Mouse (Mus musculus) kidney, embryonic 15.5 days (tissue): ENCODE data around the gene 1700025G04Rik. TPM values are rescaled to one million over a fixed set of nuclear protein-coding genes. Genes with fewer than 3 reads are reported as not detected.
A peak's percentile ranks its signal among the peaks of the same experiment; 100 is the strongest.

Experiments used
- ATAC-seq: fragments of 200-750 bp; cut with Nextera tagmentation; replicated peaks from 2 replicates; pipeline ENCODE4 v1.8.0; 2017; ENCODE audit warnings: moderate TSS enrichment; ENCODE audit not compliant: low FRiP score
- H3K27ac ChIP-seq: fragments of 300-500 bp; sonication (generic); 2 replicates; pipeline ENCODE4 v1.5.1; 2015; ENCODE audit warnings: mild to moderate bottlenecking, inconsistent platforms
- H3K27me3 ChIP-seq: fragments of 300-500 bp; sonication (generic); 2 replicates; pipeline ENCODE4 v1.6.1; 2015; ENCODE audit warnings: inconsistent platforms
- H3K36me3 ChIP-seq: fragments of 300-500 bp; sonication (generic); 2 replicates; pipeline ENCODE4 v1.6.1; 2015; ENCODE audit warnings: inconsistent platforms
- H3K4me1 ChIP-seq: fragments of 300-500 bp; sonication (generic); 2 replicates; pipeline ENCODE4 v1.6.1; 2015; ENCODE audit warnings: inconsistent platforms
- H3K4me2 ChIP-seq: fragments of 300-500 bp; sonication (generic); 2 replicates; pipeline ENCODE4 v1.6.1; 2015; ENCODE audit warnings: moderate library complexity, mild to moderate bottlenecking, inconsistent platforms
- H3K4me3 ChIP-seq: fragments of 300-500 bp; sonication (generic); replicated peaks from 2 replicates; pipeline ENCODE4 v1.5.1; 2015; ENCODE audit warnings: mild to moderate bottlenecking, inconsistent platforms
- H3K9ac ChIP-seq: fragments of 300-500 bp; sonication (generic); 2 replicates; pipeline ENCODE4 v1.6.1; 2015; ENCODE audit warnings: mild to moderate bottlenecking, inconsistent platforms
- H3K9me3 ChIP-seq: fragments of 300-500 bp; sonication (generic); replicated peaks from 2 replicates; pipeline ENCODE4 v1.6.1; 2016; ENCODE audit warnings: inconsistent platforms
- WGBS: fragments of 180-500 bp; shearing (Covaris S2); methylation state at CpG from one replicate; pipeline ENCODE4 v1.1.7; 2015; ENCODE audit warnings: mixed read lengths; 5-methylcytosine and 5-hydroxymethylcytosine counted together
- polyA plus RNA-seq: library from polyadenylated mRNA; unstranded; fragments of >200 nt; fragmentation: Nextera tagmentation; extraction: Ambion mirVana; gene quantifications from 2 replicates; pipeline ENCODE4 v1.2.1, GENCODE M21; 2015

The 1700025G04Rik gene
- polyA plus RNA-seq, 1 experiment from 2014 or later = 17.2 TPM

GRCm38 (mm10) chr1:152025308-152025707 is 64.6 kb downstream of the 1700025G04Rik start:
- Histone ChIP-seq H3K9me3 (no peaks in the 10 kb centered on the region), H3K9ac (no peak overlapping the region), H3K4me1 (0 out of 2 replicates have a peak, but pooled peaks cover 4% of the 10 kb centered on the region), H3K27me3 (no peaks in the 10 kb centered on the region), H3K4me2 (no peak overlapping the region), H3K27ac (no peak overlapping the region), H3K4me3 (no peak overlapping the region), H3K36me3 (no peaks in the 10 kb centered on the region)
- no peak for ATAC-seq
- 87% methylated on average over 4 of the region's 4 CpGs for WGBS

- ATAC-seq = peak; percentile 49; the same call in 1 of the 2 replicates
- Histone ChIP-seq H3K9me3 (no peaks in the 10 kb centered on the region), H3K4me2 (no peak overlapping the region), H3K27ac (no peak overlapping the region), H3K27me3 (no peaks in the 10 kb centered on the region), H3K9ac (no peak overlapping the region), H3K4me3 (no peak overlapping the region), H3K36me3 (no peaks in the 10 kb centered on the region), H3K4me1 (peaks cover 9% of the 10 kb centered on the region)
- 62% methylated on average over 18 of the region's 18 CpGs for WGBS
These were observed 65.7 kb downstream of the 1700025G04Rik start for GRCm38 (mm10) chr1:152024019-152024787.

GRCm38 (mm10) chr1:152020812-152021211 is 69.1 kb downstream of the 1700025G04Rik start:
- Histone ChIP-seq H3K27me3 (no peaks in the 10 kb centered on the region), H3K4me2 (no peak overlapping the region), H3K36me3 (no peaks in the 10 kb centered on the region), H3K27ac (no peak overlapping the region), H3K4me1 (peaks cover 11% of the 10 kb centered on the region), H3K9ac (no peak overlapping the region), H3K4me3 (no peak overlapping the region), H3K9me3 (no peaks in the 10 kb centered on the region)
- ATAC-seq = no peak
- 87% methylated on average over 6 of the region's 6 CpGs for WGBS

GRCm38 (mm10) chr1:152020070-152020469 is 69.9 kb downstream of the 1700025G04Rik start:
- H3K4me1 ChIP-seq = peaks cover 11% of the 10 kb centered on the region

GRCm38 (mm10) chr1:152019196-152019595 is 70.7 kb downstream of the 1700025G04Rik start:
- WGBS = 6% methylated on average over 5 of the region's 5 CpGs
- Histone ChIP-seq H3K36me3 (no peaks in the 10 kb centered on the region), H3K9me3 (no peaks in the 10 kb centered on the region), H3K9ac (no peak overlapping the region), H3K4me2 (no peak overlapping the region), H3K4me3 (no peak overlapping the region), H3K4me1 (peaks cover 9% of the 10 kb centered on the region), H3K27me3 (no peaks in the 10 kb centered on the region), H3K27ac (0 out of 2 replicates have a peak overlapping the region, but pooled peaks have one; percentile 18)
- peak; percentile 86 for ATAC-seq

More at GRCm38 (mm10) chr1:152020070-152020469, 69.9 kb downstream of the 1700025G04Rik start:
- no peaks in the 10 kb centered on the region for H3K9me3 ChIP-seq
- no peaks in the 10 kb centered on the region for H3K27me3 ChIP-seq
- H3K36me3 ChIP-seq = no peaks in the 10 kb centered on the region
- no peak overlapping the region for H3K27ac ChIP-seq
- no peak overlapping the region for H3K4me3 ChIP-seq
- H3K9ac ChIP-seq = no peak overlapping the region
- WGBS = 88% methylated on average over 5 of the region's 5 CpGs
- no peak for ATAC-seq
- no peak overlapping the region for H3K4me2 ChIP-seq

GRCm38 (mm10) chr1:152018322-152018721 is 71.6 kb downstream of the 1700025G04Rik start:
- H3K9me3 ChIP-seq = no peaks in the 10 kb centered on the region
- 62% methylated on average over 3 of the region's 3 CpGs for WGBS

GRCm38 (mm10) chr1:152016663-152017062 is 73.3 kb downstream of the 1700025G04Rik start:
- 88% methylated on average over 3 of the region's 3 CpGs for WGBS
- Histone ChIP-seq H3K9ac (no peak overlapping the region), H3K9me3 (no peaks in the 10 kb centered on the region), H3K4me2 (no peak overlapping the region), H3K36me3 (no peaks in the 10 kb centered on the region), H3K27ac (no peak overlapping the region), H3K4me3 (no peak overlapping the region), H3K4me1 (peaks cover 7% of the 10 kb centered on the region), H3K27me3 (no peaks in the 10 kb centered on the region)
- no peak for ATAC-seq

More at GRCm38 (mm10) chr1:152018322-152018721, 71.6 kb downstream of the 1700025G04Rik start:
- Histone ChIP-seq H3K27ac (no peak overlapping the region), H3K4me1 (peaks cover 7% of the 10 kb centered on the region), H3K4me2 (no peak overlapping the region), H3K36me3 (no peaks in the 10 kb centered on the region), H3K9ac (no peak overlapping the region), H3K27me3 (no peaks in the 10 kb centered on the region), H3K4me3 (no peak overlapping the region)
- no peak for ATAC-seq

- peaks cover 7% of the 10 kb centered on the region for H3K4me1 ChIP-seq
- 81% methylated on average over 7 of the region's 7 CpGs for WGBS
- no peak overlapping the region for H3K9ac ChIP-seq
- H3K4me2 ChIP-seq = no peak overlapping the region
- no peak for ATAC-seq
- H3K27me3 ChIP-seq = no peaks in the 10 kb centered on the region
- H3K9me3 ChIP-seq = no peaks in the 10 kb centered on the region
- H3K27ac ChIP-seq = no peak overlapping the region
- H3K36me3 ChIP-seq = no peaks in the 10 kb centered on the region
- no peak overlapping the region for H3K4me3 ChIP-seq
These were observed 74.3 kb downstream of the 1700025G04Rik start for GRCm38 (mm10) chr1:152015555-152016125.

- H3K27me3 ChIP-seq = no peaks in the 10 kb centered on the region
- ATAC-seq = no peak
- H3K9me3 ChIP-seq = no peaks in the 10 kb centered on the region
- no peak overlapping the region for H3K4me2 ChIP-seq
- no peak overlapping the region for H3K4me3 ChIP-seq
- no peak overlapping the region for H3K27ac ChIP-seq
- H3K36me3 ChIP-seq = no peaks in the 10 kb centered on the region
- 95% methylated on average over 5 of the region's 5 CpGs for WGBS
- H3K4me1 ChIP-seq = no peaks in the 10 kb centered on the region
- no peak overlapping the region for H3K9ac ChIP-seq
These were observed 78.2 kb downstream of the 1700025G04Rik start for GRCm38 (mm10) chr1:152011741-152012140.

GRCm38 (mm10) chr1:152010251-152010980 is 79.5 kb downstream of the 1700025G04Rik start:
- Histone ChIP-seq H3K27ac (no peak overlapping the region), H3K9me3 (no peaks in the 10 kb centered on the region), H3K36me3 (peaks cover 9% of the 10 kb centered on the region; the same call in 1 of the 2 replicates), H3K4me2 (no peak overlapping the region), H3K4me3 (no peak overlapping the region), H3K9ac (no peak overlapping the region), H3K27me3 (no peaks in the 10 kb centered on the region), H3K4me1 (no peaks in the 10 kb centered on the region)
- no peak for ATAC-seq
- 70% methylated on average over 13 of the region's 13 CpGs for WGBS

GRCm38 (mm10) chr1:152008473-152008991 is 81.4 kb downstream of the 1700025G04Rik start:
- H3K27ac ChIP-seq = no peak overlapping the region
- H3K9ac ChIP-seq = no peak overlapping the region
- no peaks in the 10 kb centered on the region for H3K27me3 ChIP-seq
- WGBS = 54% methylated on average over 8 of the region's 8 CpGs
- no peak overlapping the region for H3K4me2 ChIP-seq
- peaks cover 9% of the 10 kb centered on the region; the same call in 1 of the 2 replicates for H3K36me3 ChIP-seq
- no peaks in the 10 kb centered on the region for H3K4me1 ChIP-seq
- ATAC-seq = no peak
- no peaks in the 10 kb centered on the region for H3K9me3 ChIP-seq
- no peak overlapping the region for H3K4me3 ChIP-seq

- no peak for ATAC-seq
- H3K4me1 ChIP-seq = no peaks in the 10 kb centered on the region
- H3K36me3 ChIP-seq = peaks cover 9% of the 10 kb centered on the region; the same call in 1 of the 2 replicates
- no peak overlapping the region for H3K4me2 ChIP-seq
- H3K9ac ChIP-seq = no peak overlapping the region
- H3K9me3 ChIP-seq = no peaks in the 10 kb centered on the region
- no peak overlapping the region for H3K27ac ChIP-seq
- WGBS = 91% methylated on average over 6 of the region's 6 CpGs
- no peak overlapping the region for H3K4me3 ChIP-seq
- no peaks in the 10 kb centered on the region for H3K27me3 ChIP-seq
These were observed 83.4 kb downstream of the 1700025G04Rik start for GRCm38 (mm10) chr1:152006529-152006928.
